Mouse (Mus musculus): Measurements from ENCODE around the gene Atp1a3. TPM values are rescaled to one million over a fixed set of nuclear protein-coding genes. Genes with fewer than 3 reads are reported as not detected.

Gene Atp1a3
- total RNA-seq, 2 experiments from 2014 or later: 2,443 to 2,563 TPM

DNA sequence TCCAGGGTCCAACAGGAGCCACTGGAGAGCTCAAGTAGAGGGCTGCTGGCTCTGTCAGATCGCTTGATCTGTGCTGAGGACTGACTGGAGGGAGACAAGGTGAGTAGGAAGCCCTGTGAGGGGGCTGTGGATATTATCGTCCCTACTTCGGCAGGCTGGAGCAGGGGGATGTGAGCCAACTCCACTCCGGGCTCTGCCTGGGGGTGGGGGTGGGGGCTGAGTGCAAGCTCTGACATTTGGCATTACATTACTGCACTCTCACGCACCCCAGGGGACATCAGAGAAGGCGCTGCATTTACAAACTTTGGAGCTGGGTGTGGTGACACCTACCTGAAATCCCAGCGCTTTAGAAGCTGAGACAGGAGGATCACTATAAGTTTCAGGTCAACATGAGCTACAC lies 5.8 kb upstream of the Atp1a3 start:
- no peak for TF ChIP-seq CTCF (conservative IDR thresholded peaks at IDR 0.05)
- no peak for DNase-seq (ENCODE audit: low spot score in 2 of 2)
- Histone ChIP-seq H3K4me3 (no peak overlapping the region), H3K27ac (peak overlapping the region; percentile 43; the same call in 1 of the 2 replicates)

DNA sequence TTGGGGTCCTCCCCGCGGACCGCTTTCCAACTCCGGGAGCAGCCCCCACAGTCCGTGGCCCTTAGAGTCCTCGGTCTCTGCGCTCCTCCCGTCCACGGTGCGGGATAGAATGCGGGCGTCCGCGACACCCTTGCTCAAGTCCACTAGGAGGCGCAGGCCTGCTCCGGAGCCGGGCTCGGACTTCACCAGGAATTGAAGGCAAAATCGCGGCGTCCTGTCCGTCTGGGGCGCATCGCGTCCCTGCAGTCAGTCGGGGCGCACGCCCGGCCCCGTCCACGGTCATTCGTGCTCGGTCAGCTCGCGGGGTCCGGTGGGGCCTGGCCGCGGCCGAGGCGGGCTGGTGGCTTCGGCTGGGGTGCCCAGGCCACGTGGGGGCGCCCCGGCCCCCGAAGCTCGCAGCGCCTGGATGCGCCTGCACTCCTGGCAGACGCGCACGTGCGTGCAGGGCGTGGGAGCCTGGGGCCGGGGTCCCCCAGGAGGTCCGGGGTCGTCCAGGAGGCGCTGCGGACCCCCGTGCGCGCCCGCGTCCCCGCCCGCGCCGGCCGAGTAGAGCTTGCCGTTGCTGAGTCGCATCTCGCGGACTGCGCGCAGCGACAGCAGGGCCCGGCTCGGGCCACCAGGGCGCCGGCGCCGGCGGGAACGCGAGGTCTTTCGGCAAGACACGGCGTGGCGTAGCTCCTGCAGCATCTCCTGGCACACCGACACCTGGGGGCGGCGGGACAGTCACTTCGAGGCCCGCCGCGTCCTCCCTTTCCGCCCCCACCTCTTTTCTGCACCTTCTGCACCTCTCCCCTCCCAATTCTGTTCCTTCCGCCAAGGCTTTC lies 4.5 kb upstream of the Atp1a3 start:
- peak; percentile 78 for TF ChIP-seq CTCF (conservative IDR thresholded peaks at IDR 0.05)
- H3K27ac ChIP-seq: peak overlapping the region; percentile 99
- peak overlapping the region; percentile 45 for H3K4me3 ChIP-seq
- DNase-seq (ENCODE audit: low spot score in 2 of 2): peak in 1 of 2 experiments; percentile 58

DNA sequence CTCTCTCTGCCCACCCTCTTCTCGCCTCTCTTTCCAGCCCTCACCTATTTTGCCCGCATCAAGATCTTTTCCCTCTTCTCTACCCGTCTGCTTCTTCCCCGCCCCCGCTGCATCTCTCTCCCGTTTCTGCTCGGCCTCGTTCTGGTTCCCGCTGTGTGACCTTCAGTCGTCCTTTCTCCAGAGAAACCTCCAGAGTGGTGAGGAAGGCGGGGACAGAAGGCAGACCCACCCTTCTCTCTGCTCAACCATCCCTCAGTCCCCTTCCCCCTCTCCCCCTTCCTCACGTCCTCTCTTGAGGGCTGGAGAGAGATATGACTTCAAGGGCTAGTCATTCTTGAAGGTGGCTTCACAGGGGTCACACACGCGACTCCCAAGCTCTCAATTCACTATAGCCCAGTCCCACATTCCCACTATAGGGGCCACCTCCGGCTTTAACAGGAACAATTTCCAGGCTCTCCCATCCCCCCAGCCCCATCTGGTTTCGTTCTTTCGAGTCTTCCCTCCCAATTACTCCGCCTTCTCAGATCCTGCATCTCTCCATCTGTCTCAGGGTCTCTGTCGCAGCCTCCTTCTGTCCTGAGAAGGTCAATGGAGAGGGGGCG lies 3.4 kb upstream of the Atp1a3 start:
- peak overlapping the region; percentile 99 for H3K27ac ChIP-seq
- TF ChIP-seq CTCF (conservative IDR thresholded peaks at IDR 0.05): no peak
- peak in 1 of 2 experiments; percentile 70 for DNase-seq (ENCODE audit: low spot score in 2 of 2)
- H3K4me3 ChIP-seq: peak overlapping the region; percentile 45

DNA sequence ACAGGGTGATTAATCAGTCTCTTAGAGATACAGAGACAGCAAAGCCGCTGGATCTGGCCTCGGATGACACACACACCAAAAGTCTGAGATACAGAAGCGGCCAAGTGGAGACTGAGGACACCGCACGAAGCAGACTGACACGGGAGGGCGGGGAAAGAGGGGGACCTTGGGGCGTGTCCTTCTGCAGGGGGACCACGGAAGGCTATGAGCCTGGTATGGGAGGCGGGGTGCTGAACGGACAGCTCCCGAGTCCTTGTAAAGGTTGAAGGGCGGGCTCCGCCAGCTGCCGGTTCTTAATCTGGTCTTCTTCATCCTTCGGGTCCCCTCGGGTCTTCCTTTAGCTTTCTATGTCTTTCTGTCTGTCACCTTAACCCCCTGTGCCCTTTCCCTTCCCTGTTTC lies 2.9 kb upstream of the Atp1a3 start:
- peak overlapping the region; percentile 99 for H3K27ac ChIP-seq
- H3K4me3 ChIP-seq: peak overlapping the region; percentile 45
- TF ChIP-seq CTCF (conservative IDR thresholded peaks at IDR 0.05): no peak
- DNase-seq (ENCODE audit: low spot score in 2 of 2): no peak

DNA sequence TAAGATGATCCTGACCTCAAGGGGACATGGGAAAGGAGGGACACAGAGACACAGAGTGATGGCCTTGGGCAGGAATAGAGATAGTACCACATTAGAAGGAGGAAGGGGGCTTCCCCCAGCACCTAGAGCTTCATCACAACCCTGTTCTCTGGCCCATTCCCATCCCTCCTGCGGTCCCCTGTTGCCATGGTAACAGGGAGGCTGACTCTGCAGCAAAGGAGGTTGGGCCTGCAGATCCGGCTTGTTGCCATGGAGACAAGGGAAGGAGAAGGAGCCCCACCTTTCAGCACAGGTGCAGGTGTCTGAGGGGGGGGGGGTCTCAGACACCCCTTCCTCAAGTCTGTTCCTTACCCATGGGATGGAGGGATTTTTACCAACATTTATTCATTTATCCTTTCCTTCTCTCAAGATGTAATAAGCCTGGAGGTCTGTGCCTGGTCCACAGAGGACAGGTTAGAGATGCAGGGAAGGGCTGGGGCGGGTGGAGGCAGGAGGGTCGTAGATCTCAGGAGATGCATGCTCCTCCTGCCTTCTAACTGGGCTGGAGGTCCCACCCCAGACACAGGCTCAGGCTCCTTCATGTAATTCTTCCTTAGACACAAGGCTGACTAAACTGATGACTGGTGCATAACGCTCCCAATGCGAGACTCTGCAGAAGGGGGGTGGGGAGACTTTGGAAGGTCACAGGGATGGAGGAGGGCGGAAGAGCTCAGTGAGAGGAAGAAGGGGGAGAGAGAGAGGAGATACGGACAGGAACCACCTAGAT lies 2.0 kb upstream of the Atp1a3 start:
- Histone ChIP-seq H3K4me3 (no peak overlapping the region; the same call in 1 of the 2 replicates), H3K27ac (peak overlapping the region; percentile 99)
- TF ChIP-seq CTCF (conservative IDR thresholded peaks at IDR 0.05): no peak
- peak; percentile 73 to 88 for DNase-seq (ENCODE audit: low spot score in 2 of 2)

DNA sequence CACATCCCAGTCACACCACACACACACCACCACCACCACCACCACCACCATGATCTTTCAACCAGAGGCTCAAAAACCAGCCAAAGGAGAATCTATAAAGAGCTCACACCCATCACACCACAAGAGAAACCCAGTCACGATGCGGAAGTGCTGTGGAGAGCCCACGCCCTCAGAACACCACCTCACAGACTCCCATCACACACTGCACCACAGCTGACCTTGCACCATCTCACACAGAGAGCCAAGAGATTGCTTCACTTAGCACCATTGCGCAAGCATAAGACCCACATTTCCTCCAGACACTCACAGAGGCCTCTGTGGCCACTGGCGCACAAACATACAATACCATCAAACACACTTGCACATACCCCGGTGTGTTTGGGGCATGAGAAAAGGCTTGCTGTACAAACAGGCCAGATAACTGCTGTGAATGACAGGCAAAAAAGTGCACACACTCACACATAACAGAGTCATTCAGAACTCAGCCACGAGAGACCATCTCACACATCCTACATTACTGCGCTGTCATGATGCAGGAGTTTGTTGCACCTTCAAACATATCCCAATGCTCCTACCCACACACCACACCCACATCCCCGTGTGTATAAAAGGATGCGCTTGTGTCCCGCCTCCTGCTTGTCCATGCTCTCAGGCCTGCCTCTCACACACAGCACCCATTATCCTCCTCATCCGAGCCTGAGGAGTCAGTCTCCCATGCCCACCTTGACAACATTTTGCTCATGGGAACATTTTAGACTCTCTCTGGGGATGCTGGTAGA lies 1.0 kb upstream of the Atp1a3 start:
- TF ChIP-seq CTCF (conservative IDR thresholded peaks at IDR 0.05): no peak
- DNase-seq (ENCODE audit: low spot score in 2 of 2): no peak
- H3K4me3 ChIP-seq: no peak overlapping the region
- H3K27ac ChIP-seq: peak overlapping the region; percentile 99

DNA sequence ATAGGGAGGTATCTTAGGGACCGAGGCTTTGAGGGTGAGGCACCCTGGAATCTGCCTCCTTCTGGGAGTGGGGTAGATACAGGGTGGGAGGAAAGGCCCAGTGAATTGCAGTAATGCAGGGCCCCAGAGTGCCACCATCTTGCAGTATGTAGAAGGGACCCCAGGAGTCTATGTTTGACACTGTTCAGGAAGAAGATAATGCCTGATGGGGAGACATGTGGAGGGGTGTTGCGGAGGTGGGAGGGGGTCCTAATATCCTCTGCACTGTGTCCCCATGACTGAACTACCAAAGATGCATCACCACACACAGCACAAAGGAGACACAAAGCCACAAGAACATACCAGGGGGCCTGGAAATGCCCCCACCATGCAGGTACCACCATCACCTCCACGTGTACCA lies 413 bp upstream of the Atp1a3 start:
- H3K27ac ChIP-seq: peak overlapping the region; percentile 99
- DNase-seq (ENCODE audit: low spot score in 2 of 2): no peak
- peak overlapping the region; percentile 84 for H3K4me3 ChIP-seq
- no peak for TF ChIP-seq CTCF (conservative IDR thresholded peaks at IDR 0.05)

DNA sequence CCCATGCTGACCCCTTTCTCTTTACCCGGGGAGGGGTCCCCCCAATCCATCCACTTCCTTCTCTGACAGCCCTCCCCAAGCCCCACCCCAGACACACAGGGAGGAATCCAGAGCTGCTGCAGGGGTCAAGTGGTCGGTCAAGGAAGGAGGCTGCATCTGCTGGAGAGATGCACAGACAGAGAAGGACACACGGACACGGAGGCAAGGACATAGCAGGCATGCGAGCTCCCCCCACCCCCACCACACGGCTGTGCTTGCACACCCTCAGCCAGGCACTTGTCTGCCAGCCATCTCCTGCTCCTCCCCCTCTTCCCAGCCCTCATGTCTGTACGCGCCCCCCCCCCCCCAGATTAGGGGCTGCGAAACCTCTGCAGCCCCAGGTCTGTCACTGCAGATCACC lies 952 bp downstream of the Atp1a3 start:
- no peak for TF ChIP-seq CTCF (conservative IDR thresholded peaks at IDR 0.05)

DNA sequence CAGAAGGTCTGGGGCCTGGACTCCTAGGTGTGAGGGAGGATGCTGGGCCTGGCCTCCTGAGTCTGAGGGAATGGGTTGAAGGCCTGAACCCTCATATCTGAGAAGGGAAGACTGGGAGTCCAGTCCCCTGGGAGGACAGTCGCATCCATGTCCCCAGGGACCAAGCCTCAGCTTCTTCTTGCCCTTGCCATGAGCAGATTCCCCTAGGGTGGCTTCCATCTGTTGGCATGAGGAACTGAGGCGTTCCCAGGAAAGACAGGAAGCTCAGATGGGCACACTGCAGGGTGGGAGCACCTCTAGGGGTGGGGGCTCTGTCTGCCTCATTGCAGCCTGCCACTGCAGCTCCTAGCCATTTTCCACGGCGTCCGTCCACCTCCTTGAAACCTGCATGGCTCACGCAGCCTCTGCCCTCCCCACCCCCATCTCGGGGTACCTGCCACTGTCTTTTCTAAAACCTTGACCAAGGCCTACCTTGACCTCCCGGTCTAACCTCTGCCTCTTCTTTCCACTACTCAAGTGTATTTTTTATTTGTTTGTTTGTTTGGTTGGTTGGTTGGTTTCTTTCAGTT lies 1.9 kb downstream of the Atp1a3 start:
- no peak for DNase-seq (ENCODE audit: low spot score in 2 of 2)
- H3K4me3 ChIP-seq: peak overlapping the region; percentile 84
- no peak for TF ChIP-seq CTCF (conservative IDR thresholded peaks at IDR 0.05)
- peak overlapping the region; percentile 99 for H3K27ac ChIP-seq

More for the DNA sequence above, 952 bp downstream of the Atp1a3 start:
- H3K27ac ChIP-seq: peak overlapping the region; percentile 99
- peak overlapping the region; percentile 84 for H3K4me3 ChIP-seq
- DNase-seq (ENCODE audit: low spot score in 2 of 2): no peak

DNA sequence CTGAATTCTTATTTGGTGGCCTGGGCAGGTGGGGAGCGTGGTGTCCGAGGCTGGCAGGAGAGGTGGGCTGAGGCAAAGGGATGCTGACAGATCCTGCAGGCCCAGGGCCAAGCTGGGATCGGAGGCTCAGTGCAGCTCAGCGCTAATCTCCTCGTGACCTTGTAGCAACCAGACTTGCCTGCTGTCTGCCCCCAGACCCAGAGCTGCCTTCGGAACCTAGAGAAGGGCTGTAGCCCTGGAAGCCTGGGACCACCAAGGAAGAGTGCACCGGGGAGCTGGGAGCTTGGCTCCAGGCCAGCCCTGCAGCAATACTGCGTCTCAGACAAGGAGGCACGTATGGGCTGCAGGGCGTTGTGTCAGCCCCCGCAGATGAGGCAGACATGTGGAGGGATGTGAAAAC lies 2.5 kb downstream of the Atp1a3 start:
- no peak for DNase-seq (ENCODE audit: low spot score in 2 of 2)
- H3K4me3 ChIP-seq: peak overlapping the region; percentile 84
- H3K27ac ChIP-seq: peak overlapping the region; percentile 99
- no peak for TF ChIP-seq CTCF (conservative IDR thresholded peaks at IDR 0.05)

DNA sequence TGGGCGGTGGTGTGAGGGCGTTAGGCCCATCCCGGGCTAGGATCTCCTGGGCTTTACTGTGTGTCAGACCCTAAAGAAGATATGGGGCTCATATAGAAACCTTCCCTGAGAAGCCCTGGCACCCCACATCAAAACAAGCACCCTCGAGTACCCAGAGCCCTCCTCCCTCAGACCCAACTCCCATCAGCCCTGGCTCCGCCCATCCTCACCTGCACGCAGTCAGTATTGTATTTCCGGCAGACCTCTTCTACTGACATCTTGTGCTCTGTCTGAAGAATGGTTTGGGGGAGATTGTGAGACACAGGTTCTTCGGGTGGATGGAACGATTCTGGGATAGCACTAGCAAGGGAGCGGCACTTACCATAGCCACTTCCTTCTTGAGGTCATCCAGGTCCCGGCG lies 5.0 kb downstream of the Atp1a3 start:
- TF ChIP-seq CTCF (conservative IDR thresholded peaks at IDR 0.05): no peak
- Histone ChIP-seq H3K27ac (peak overlapping the region; percentile 23; the same call in 1 of the 2 replicates), H3K4me3 (peak overlapping the region; percentile 0; the same call in 1 of the 2 replicates)
- no peak for DNase-seq (ENCODE audit: low spot score in 2 of 2)

DNA sequence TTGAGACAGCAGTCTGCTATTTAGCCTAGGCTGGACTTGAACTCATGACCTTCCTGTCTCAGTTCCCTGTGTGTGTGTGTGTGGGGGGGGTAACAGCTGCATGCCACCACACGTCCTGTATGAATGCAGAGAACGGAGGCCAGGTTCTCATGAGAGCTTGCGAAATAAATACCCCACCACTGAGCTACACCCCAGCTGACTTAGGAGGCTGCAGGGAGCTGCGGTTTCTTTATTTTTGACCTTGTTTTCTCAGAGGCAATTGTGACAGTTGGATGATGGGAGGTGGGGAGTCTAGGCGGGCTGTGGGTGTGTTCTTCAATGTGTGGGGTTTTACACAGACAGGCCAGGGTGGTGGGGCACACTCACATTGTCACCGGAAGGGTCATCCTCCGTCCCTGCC lies 5.5 kb downstream of the Atp1a3 start:
- no peak for TF ChIP-seq CTCF (conservative IDR thresholded peaks at IDR 0.05)
- DNase-seq (ENCODE audit: low spot score in 2 of 2): no peak
- no peak overlapping the region; the same call in 1 of the 2 replicates for H3K4me3 ChIP-seq
- H3K27ac ChIP-seq: peak overlapping the region; percentile 23; the same call in 1 of the 2 replicates
